Mouse (Mus musculus) midbrain, postnatal 0 days (tissue): ENCODE results near the gene Apof. TPM values are rescaled to one million over a fixed set of nuclear protein-coding genes. Genes with fewer than 3 reads are reported as not detected.

Experiments
- ATAC-seq: fragments of 200-750 bp; cut with Nextera tagmentation; 2 replicates; pipeline ENCODE4 v1.8.0; 2017; ENCODE audit warnings: moderate number of reproducible peaks, mild to moderate bottlenecking, moderate TSS enrichment, moderate library complexity; ENCODE audit not compliant: low FRiP score
- DNase-seq: peaks from one replicate; pipeline ENCODE4 v3.0.0-alpha.2; 2015; ENCODE audit warnings: low spot score
- H3K27ac ChIP-seq: fragments of 300-500 bp; sonication (generic); 2 replicates; pipeline ENCODE4 v1.5.1; 2014; ENCODE audit warnings: low read depth, mild to moderate bottlenecking, low read length, mixed read lengths
- H3K27me3 ChIP-seq: fragments of 300-500 bp; sonication (generic); 2 replicates; pipeline ENCODE4 v1.6.1; 2014; ENCODE audit warnings: low read length, control low read depth, mixed read lengths; ENCODE audit not compliant: insufficient read depth
- H3K36me3 ChIP-seq: fragments of 300-500 bp; sonication (generic); 2 replicates; pipeline ENCODE4 v1.6.1; 2014; ENCODE audit warnings: low read length, control low read depth, mixed read lengths; ENCODE audit not compliant: insufficient read depth
- H3K4me1 ChIP-seq: fragments of 300-500 bp; sonication (generic); 2 replicates; pipeline ENCODE4 v1.6.1; 2014; ENCODE audit warnings: mild to moderate bottlenecking, control low read depth, antibody characterized with exemption, low read length, mixed read lengths; ENCODE audit not compliant: insufficient read depth
- H3K4me2 ChIP-seq: fragments of 300-500 bp; sonication (generic); 2 replicates; pipeline ENCODE4 v1.6.1; 2014; ENCODE audit warnings: low read depth, mild to moderate bottlenecking, low read length, mixed read lengths; ENCODE audit not compliant: poor library complexity, severe bottlenecking
- H3K4me3 ChIP-seq: fragments of 300-500 bp; sonication (generic); 2 replicates; pipeline ENCODE4 v1.5.1; 2014; ENCODE audit warnings: low read depth, mild to moderate bottlenecking, low read length, moderate library complexity
- H3K9ac ChIP-seq: fragments of 300-500 bp; sonication (generic); replicated peaks from 2 replicates; pipeline ENCODE4 v1.6.1; 2014; ENCODE audit warnings: mild to moderate bottlenecking, low read length, moderate library complexity, mixed read lengths; ENCODE audit not compliant: poor library complexity, severe bottlenecking
- H3K9me3 ChIP-seq: fragments of 300-500 bp; sonication (generic); 2 replicates; pipeline ENCODE4 v1.6.1; 2016; ENCODE audit warnings: low read length, control low read depth
- CTCF ChIP-seq: IDR thresholded peaks from 2 replicates; pipeline ENCODE4 v1.5.1; 2016; ENCODE audit warnings: antibody characterized with exemption, mild to moderate bottlenecking
- WGBS: fragments of 180-500 bp; shearing (Covaris S2); extraction: QIAGEN DNeasy Blood & Tissue Kit; methylation state at CpG from one replicate; pipeline ENCODE4 v1.1.7; 2014; 5-methylcytosine and 5-hydroxymethylcytosine counted together
- polyA plus RNA-seq: library from polyadenylated mRNA; unstranded; fragments of >200 nt; fragmentation: Nextera tagmentation; extraction: Ambion mirVana; gene quantifications from 2 replicates; pipeline ENCODE4 v1.2.1, GENCODE M21; 2015
- total RNA-seq: library from RNA; depleted of rRNA; stranded (reverse); fragments of >200 nt; gene quantifications from 2 replicates; pipeline ENCODE4 v1.2.3, GENCODE M21; 2014

Apof gene
- total and polyA plus RNA-seq, 2 experiments from 2014 or later, result 0.20 TPM; not detected in 1

DNA sequence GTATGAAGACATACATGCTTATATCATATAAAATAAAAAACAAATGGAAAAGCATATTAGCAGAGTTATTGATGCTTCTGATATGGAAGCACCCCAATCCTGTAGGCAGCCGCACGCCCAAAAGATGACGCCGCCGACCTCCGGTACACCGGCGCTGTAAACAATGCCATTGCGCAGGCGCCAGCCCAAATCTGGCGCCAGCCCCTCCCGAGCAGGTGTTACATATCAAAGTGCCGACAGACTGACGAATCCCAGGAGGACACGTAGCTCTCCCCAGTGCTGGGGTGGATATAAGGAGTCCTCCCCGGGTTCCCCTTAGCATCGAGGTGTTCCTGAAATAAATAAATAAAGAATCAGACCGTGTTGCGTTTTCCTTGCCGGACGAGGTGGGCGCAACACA, 6.2 kb upstream of the Apof start:
- 85% methylated on average over 22 of the region's 22 CpGs for WGBS

DNA sequence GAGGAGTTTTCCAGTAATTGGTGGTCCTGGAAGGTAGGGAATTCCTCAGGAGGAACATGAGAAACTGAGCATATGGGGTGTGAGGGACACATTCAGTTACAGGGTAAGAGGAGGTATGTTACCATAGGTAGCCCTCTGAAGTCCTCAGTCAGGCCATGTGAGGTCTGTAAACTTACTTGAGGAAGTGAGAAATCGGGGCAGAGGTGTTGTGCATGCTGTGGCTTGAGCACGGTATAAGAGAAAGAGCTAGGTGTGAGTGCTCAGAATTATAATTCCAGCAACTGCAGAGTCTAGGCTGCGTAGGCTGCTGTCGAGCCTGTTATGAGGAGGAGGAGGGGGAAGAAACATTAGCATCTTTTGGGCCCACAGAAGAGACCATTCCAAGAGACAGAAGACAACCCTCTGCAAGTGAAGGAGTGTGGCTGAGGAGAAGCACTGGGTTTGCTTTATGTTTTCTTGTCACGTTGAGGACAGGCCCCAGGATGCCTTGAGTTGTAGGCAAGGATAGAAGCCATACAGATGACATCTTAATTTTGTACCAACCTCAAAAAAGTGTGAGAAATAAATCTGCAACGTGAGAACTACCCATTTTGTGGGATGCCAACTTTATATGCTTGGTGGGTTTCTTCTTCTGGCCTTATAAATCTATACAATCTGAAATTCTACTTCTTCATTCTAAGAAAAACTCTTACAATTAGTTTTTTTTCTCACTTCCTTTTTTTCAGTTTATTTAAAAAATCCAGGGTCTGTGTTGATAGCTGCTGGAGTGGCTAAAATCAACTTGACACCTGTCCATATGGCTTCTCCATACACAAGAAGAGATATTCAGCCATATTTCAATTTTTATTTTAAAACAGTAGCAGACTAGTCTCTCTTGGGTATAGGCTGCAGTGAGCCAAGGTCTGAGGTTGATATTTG, 4.8 kb upstream of the Apof start:
- WGBS, result 80% methylated on average over 6 of the region's 6 CpGs
- no peak overlapping the region for H3K4me3 ChIP-seq
- no peak overlapping the region for H3K4me2 ChIP-seq
- ATAC-seq, result no peak
- no peaks in the 10 kb centered on the region for H3K4me1 ChIP-seq
- no peaks in the 10 kb centered on the region for H3K9me3 ChIP-seq
- DNase-seq, result no peak
- H3K36me3 ChIP-seq, result no peaks in the 10 kb centered on the region
- H3K27ac ChIP-seq, result no peak overlapping the region
- H3K27me3 ChIP-seq, result no peaks in the 10 kb centered on the region
- no peak overlapping the region for H3K9ac ChIP-seq
- TF ChIP-seq CTCF, result no peak

More for the DNA sequence above, 6.2 kb upstream of the Apof start:
- Histone ChIP-seq H3K9ac (no peak overlapping the region), H3K27me3 (no peaks in the 10 kb centered on the region), H3K27ac (no peak overlapping the region), H3K4me3 (no peak overlapping the region), H3K4me2 (no peak overlapping the region), H3K36me3 (no peaks in the 10 kb centered on the region), H3K4me1 (no peaks in the 10 kb centered on the region), H3K9me3 (no peaks in the 10 kb centered on the region)
- DNase-seq (no peak), ATAC-seq (no peak)
- no peak for TF ChIP-seq CTCF

DNA sequence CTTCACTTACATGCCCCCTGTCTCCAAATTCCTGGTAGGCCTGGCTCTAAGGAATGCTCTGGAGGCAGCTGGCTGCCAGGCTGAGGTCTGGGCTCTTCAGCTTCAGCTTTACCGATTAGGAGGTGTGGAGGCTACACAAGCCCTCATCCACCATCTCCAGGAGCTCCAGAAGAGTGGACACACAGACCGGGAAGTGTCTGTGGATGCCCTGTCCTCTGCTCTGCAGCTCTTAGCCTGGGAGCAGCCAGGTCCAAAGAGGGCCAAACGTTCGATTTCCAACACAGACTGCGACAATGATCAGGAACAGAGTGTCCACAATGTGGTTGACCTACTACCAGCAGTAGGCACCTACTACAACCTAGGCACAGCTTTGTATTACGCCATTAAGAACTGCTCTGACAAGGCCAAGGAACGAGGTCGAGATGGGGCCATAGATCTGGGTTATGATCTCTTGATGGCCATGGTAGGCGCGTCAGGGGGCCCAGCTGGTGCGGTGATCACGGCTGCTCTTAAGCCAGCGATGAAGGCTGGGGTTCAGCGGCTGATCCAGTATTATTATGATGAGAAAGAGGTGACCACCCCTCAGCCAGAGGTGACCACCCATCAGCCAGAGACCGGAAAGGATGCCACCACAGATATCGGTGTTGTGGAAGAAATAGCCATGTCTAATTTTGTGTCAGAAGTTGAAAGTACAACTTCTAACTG, 887 bp downstream of the Apof start:
- Histone ChIP-seq H3K4me2 (peak overlapping the region; percentile 59; the same call in 1 of the 2 replicates), H3K4me1 (no peaks in the 10 kb centered on the region), H3K9me3 (no peaks in the 10 kb centered on the region), H3K4me3 (peak overlapping the region; percentile 82; the same call in 1 of the 2 replicates), H3K9ac (no peak overlapping the region), H3K36me3 (no peaks in the 10 kb centered on the region), H3K27ac (no peak overlapping the region), H3K27me3 (no peaks in the 10 kb centered on the region)
- ATAC-seq (no peak), DNase-seq (no peak)
- WGBS, result 93% methylated on average over 16 of the region's 16 CpGs
- TF ChIP-seq CTCF, result no peak

DNA sequence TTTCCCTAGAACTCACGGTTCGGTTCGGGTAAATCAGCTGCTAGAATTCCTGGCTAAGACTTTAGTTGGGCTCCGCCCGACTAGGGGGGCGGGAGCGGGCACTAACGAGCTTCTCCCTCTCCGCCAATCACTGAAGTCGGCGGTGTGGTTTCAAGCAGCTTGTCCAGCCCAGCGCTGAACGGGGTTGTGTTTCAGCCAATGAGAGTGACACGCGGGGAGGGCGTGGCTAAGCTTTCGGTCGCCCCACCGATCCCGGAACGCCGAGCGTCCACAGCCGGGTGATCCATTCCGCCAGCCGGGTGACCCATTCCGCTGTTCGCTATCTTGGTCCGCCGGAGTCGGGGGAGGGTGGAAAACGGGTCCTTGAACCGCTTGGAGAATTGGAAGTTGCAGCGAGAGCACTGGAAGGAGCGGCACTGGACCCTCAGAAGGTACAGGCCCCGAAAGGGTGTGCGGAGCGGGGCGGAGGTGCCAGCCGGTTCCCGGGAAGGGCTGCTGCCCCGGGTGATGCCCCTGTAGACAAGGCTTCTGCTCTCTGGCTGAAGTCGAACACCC, 1.9 kb downstream of the Apof start, which contains the start of gene Stat2:
TSS of gene Stat2 (plus strand) at position 273 of the 555 bp plus-strand sequence.
- DNase-seq, result peak; percentile 99
- Histone ChIP-seq H3K9ac (peak within 1 kb of the TSS; percentile 68), H3K4me3 (peak within 1 kb of the TSS; percentile 82), H3K9me3 (no peaks in the 10 kb centered on the region), H3K4me1 (no peaks in the 10 kb centered on the region), H3K27ac (peak within 1 kb of the TSS; percentile 68), H3K27me3 (no peaks in the 10 kb centered on the region), H3K36me3 (no peaks in the 10 kb centered on the region), H3K4me2 (peak within 1 kb of the TSS; percentile 59)
- peak; percentile 99 for ATAC-seq
- WGBS, result under 1% methylated on average over 43 of the region's 43 CpGs
- no peak for TF ChIP-seq CTCF

DNA sequence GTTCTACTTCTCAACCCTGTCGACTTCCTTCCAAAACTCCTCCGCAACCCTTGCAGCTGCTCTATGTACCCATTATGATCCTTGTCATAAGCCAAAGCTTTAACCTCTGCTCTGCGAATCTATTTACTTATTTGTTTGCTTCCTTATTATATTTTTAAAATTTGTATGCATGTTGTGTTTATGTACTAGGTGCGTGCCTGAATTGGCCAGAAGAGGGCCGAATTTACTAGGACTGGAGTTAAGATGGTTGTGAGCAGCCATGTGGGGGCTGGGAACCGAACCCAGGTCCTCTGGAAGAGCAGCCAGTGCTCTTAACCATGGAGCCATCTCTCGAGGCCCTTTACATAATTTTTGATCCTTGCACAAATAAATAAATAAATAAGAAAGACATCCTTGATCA, 2.4 kb downstream of the Apof start:
- Histone ChIP-seq H3K27me3 (no peaks in the 10 kb centered on the region), H3K4me1 (no peaks in the 10 kb centered on the region), H3K9me3 (no peaks in the 10 kb centered on the region), H3K9ac (peak overlapping the region; percentile 68), H3K4me3 (peak overlapping the region; percentile 82), H3K36me3 (no peaks in the 10 kb centered on the region), H3K4me2 (peak overlapping the region; percentile 59), H3K27ac (peak overlapping the region; percentile 68)
- WGBS, result 44% methylated on average over 7 of the region's 7 CpGs
- ATAC-seq, result no peak
- TF ChIP-seq CTCF, result peak; percentile 48
- DNase-seq, result no peak
